Mouse (Mus musculus) urinary bladder, adult 18-20 months (tissue): ENCODE measurements around the gene Napepld.
"Not testable (repeated sequence)": the region's sequence is repeated elsewhere in the genome, so short reads cannot be mapped to it uniquely, and the experiment has no call there.

ENCODE experiments used
- DNase-seq, 2 experiments: peaks; one replicate each; pipeline ENCODE4 v3.0.0; 2022; ENCODE audit warnings: low spot score in 2 of 2, mixed read lengths in 2 of 2

Napepld gene

DNA sequence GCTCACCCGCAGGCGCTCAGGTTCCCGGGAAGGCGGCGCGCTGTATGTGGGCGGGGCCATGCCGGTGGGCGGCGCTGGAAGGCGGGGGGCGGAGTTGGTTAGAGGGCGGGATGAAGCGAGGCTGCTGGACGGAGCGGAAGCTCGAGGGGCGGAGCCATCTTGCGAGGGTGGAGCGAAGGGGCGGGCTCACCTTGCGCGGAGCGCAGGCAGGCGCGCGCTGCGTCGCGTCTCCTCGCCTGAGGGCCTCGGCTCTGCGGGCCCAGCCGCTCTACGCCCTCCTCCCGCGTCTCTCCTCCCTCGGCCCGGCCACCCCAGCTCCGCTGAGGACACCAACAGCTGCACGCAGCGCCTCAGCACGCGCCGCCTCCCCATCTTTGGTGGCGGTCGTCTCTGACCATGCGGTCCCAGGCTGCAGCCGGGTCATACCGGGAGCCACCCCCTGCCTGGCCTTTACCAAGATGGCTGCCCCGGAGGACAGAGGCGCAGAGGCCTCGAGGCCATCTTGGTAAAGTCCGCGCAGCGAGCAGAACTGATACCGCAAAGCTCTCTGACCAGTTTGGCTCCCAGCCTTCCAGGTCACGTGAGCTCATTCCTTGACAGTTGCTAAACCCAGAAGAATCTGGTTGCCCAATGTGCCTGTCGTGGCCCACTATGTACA, at the start of gene Napepld:
Gene Napepld, minus strand, starts transcription at position 46 of the 658 bp plus-strand sequence.
- DNase-seq = peak; percentile 99 to 100

DNA sequence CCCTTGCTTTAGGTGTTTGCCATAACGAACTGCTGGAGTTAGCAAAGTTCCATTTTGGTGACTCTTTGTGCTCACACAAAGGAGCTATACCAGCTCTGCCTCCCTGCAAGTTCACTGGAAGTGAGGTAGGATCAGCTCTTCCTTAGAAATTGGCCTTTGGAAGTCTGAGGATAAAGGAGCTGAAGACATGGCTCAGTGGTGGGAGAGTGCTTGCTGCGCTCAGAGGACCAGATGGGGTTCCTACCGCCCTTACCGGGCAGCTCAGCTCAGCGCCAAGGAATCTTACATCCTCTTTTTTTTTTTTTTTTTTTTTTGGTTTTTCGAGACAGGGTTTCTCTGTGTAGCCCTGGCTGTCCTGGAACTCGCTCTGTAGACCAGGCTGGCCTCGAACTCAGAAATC, 44.8 kb upstream of the Napepld start:
- no peak for DNase-seq

DNA sequence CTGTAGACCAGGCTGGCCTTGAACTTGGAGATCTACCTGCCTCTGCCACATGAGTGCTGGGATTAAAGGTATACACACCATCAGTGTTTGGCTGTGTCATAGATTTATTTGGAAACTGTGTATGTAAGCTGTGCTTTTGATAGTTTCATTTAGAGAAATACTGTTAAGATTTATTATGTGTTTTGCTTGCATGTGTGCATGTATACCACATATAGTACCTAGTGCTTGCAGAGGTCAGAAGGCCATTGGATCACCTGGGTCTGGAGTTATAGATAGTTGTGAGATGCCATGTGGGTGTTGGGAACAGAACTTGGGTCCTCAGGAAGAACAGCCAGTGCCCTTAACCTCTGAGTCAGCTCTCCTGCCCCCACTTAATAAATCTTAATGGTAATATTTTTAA, 43.5 kb upstream of the Napepld start:
- no peak for DNase-seq

DNA sequence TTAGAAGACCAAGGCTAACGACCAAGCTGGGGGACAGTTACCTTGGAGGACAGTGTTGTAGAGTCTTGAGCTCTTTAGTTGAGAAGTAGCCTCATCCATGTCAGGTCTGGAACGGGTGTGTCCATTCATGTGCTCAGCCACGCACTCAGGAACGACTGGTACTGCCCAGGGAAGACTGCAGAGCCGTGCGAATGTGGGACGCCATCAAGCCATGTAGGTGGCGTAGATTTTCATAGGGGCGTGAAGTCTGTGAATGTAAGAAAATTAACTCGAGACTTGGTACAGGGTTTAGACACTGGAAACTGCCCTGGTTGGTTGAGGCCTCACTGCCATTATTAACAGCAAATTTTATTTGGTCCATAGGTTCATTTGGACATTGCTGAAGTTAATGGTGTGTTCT, 42.4 kb upstream of the Napepld start:
- DNase-seq = no peak

DNA sequence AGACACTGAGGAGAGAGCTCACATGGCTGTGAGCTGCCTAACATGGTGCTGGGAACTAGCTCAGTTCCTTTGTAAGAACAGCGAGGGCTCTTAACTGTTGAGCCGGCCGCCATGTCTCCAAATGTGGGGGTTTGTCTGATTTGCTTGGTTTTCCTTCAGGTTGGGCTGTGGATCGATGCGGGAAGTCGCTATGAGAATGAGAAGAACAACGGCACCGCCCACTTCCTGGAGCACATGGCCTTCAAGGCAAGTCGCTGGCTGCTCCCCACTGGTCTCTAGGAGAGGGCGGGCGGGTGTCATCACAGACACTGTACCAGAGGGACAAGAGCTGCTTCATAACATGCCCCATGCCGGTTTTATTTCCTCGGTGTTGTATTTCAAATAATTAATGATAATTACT, 38.7 kb upstream of the Napepld start:
- no peak for DNase-seq

DNA sequence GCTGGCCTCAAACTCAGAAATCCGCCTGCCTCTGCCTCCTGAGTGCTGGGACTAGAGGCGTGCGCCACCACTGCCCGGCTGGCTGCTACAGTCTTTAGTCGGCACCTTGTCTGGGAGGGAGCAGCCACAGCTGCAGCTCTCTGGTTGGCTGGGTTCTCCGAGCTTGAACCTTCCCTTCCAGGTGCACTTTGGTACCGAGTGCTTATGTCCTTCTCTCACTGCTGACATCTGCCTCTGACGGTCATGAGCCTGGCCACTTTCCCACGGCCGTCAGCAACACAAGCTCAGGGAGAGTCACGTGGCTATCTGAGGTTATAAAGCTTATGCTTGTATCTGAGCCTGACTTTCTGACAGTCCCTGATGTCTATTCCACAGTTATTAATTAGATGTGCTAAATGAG, 37.9 kb upstream of the Napepld start:
- DNase-seq = no peak

DNA sequence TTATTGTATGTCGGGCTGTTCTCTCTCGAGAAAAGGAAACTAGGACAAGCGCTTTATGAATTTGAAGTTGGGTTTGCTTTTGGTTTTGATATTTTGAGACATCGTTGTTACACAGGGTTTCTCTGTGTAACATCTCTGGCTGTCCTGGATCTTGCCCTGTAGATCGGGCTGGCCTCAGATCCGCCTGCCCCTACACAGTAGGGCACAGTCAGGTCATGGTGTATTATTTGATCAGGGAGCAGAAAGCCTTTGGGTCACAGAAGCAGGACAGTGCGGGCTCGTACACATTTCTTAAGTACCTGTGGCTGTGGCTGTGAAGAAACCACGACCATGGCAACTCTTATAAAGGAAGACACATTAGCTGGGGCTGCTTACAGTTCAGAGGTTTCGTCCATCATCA, 36.4 kb upstream of the Napepld start:
- no peak for DNase-seq

DNA sequence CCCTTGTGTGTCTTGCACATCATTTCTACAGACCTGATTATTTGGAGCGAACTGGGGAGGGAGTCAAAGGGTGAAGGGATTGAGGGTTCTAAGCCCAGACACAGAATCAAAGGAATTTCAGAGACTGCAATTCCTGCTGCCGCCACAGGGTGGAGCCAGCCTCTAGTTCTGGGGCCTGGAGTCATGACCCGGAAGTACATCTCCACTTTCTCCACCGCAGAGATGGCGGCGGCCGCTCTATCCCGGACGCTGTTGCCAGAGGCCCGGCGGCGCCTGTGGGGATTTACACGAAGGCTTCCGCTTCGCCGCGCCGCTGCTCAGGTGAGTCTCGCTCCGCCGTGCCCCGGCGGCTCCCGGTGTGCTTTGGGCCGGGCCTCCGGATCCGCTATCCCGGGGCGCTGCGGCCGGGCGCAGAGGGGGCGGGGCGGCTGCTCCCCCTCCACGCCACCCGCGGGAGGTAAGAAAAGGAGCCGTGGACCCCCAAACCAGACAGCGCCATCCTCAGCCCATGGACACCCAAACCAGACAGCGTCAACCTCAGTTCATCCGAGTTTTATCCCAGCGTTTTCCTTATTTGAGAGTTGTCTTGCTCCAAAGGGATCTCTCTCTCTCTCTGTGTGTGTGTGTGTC, 35.9 kb upstream of the Napepld start, which contains the start of gene Pmpcb:
Gene Pmpcb, plus strand, starts transcription at position 186 of the 630 bp plus-strand sequence.
- peak; percentile 70 to 78 for DNase-seq

DNA sequence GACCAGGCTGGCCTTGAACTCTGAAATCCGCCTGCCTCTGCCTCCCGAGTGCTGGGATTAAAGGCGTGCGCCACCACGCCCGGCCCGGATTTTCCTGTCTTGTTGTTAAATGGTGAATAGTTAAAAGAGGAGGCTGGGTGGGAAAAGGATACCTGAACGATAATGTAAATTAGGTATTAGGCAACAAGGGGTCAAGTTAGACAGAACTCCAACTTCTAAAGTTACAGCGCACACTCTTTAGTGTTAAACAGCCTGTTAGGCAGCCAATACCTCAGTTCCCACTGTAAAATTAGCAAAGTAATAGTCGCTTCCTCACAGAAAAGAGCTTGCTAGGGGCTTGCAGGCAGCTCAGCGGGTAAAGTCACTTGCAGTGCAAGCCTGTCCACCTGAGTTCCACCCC, 34.9 kb upstream of the Napepld start:
- DNase-seq = no peak

DNA sequence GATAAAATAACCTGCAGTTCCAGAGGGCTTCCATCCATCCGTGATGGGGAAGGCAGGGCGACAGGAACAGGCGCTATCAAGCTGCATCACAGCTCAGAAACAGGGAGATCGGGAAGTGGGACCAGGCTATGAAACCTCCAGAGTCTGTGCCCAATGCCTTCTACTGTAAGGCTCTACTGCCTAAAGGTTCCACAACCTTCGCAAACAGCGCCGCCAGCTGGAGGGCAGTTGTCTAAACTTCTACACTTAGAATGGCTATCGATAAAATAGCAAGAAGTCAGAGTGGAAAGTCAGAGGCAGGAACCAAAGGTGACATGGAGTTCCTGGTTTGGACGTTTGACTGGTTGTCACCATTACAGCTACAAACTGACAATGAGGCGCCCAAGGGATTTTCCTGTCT, 34.4 kb upstream of the Napepld start:
- peak; percentile 30 to 51 for DNase-seq

DNA sequence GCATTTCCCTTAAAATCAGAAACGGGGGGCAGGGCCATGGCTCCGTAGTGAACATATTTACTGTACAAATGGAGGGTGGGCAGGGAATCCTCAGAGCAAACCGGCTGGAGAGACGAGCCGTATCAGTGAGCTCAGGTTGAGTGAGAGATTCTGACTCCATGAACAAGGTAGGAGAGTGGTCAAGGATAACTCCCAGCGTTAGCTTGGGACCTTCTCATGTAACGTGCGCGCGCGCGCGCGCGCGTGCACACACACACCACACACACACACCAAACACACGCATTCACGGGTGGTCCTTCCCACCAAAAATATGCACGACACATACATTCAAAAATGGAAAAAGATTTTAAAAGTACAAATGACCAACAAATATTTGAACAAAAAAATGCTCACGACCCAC, 33.9 kb upstream of the Napepld start:
- DNase-seq = no peak

DNA sequence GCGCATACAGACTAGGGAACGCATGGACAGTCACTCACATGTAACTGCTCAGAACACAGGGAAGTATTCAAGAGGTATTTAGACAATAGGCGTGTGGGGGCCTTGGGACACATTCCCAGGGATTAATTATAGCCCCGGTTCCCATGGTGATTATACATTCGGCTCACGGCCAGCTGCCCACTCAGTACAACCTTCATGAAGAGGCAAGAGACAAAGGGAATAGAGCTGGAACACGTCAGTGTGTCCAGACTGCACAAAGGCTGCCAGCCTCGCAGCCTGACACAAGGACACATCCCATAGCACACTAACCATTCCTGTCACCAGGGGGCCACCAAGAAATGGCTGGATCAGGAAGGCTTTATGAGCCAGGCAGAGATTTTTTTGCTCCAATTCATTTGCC, 31.7 kb upstream of the Napepld start:
- peak in 1 of 2 experiments; percentile 18 for DNase-seq

DNA sequence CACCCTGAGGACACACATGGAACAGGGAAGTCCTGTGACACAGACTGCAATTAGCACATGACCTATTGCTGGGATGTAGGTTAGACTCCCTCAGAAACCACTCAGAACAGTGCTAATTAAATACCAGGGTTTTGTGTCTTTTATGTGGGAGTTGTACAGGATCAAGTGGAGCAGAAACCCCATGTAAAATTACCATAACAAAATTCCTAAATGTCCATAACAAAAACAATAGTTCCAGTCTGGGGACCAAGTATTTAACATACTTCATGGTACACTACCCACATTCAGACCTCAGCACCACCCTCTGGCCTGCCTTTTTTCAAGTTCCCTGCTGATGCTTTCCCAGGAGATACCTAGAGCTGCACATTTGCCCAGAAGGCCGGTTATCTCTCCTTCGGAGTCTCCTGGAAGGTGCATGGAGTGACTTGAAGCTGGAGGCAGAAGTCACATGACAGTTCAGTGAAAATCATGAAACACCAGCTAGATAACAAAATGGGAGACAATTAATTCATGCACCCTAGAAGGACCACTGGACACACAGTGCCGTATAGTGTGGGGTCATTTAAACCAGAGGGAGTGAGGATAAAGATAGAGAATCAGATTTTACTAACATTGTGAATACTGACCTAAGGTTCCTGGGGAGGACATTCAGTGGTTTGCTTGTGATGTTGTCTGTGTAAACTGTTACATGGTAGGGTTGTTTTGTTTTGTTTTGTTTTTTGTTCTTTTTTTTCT, 31.1 kb upstream of the Napepld start:
- no peak for DNase-seq

DNA sequence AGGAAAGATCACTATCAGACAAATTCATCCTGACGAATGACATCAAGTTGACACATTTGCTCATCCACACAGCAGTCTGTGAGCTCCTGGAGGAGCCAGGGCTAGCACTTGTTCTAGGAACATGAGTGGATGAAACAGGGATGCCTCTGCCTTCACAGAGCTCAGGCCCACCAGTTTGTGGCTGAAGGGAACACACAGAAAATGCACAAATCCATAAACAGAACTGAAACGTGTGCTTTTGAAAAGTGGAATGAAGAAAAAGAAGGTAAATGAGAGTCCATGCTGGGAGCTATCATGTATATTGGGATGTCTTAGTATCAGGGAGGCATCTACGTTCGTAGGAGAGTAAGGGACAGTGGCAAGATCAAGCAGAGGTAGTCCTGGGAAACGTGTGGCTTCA, 27.9 kb upstream of the Napepld start:
- no peak for DNase-seq

DNA sequence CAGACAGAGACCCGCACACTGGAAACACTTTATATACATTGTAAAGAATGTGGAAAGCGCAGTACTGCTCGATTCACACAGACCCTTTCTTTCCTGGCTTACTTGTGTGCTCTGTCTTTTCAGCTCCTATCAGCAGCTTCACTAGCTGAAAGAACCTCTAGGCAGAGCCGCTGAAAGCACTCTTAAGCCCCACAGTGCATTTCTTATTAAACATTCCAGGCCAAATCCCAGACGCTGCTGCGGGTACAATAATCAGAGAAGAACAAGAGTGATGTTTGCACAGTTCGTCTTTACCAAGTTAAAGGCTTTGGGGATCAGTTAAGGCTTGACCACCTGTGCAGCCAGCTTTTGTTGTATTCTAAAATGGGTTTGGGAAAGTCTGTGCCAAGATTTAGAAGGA, 23.7 kb upstream of the Napepld start:
- no peak for DNase-seq

DNA sequence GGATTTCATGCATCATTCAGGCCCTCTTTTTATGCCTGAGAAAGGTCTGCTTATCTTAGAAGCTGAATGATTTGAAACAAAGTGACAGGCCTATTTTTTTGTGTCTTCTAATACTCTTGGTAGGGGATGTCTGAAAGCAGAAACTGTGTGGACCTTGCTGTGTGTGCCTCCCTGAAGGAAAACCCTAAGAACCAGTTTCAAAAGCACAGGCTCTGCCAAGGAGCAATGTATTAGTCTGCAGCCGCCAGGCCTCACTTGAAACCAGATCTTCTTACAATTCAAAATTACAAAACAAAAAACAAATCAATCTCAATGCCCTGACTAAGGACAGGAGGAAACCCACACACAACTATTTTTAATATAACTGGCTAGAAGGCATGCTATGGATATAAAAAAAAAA, 23.2 kb upstream of the Napepld start:
- DNase-seq = no peak

DNA sequence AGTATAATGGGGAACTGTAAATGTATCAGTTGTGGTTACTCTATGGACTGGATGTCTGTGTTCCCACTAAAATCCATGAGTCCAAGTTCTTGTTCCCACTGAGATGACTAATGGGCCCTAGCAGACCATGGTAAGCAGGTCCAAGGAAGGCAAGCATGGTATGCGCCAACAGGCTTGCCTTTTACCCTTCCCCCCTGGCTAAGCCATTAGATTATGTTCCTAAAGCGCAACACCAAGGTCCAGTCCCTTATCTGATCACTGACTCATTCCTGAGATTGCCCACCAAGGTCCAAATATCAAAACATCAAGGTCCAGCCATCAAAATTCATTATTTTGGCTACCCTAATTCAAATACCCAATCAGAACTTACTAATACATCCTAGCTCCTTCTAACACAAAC, 18.0 kb upstream of the Napepld start:
- DNase-seq = no peak

DNA sequence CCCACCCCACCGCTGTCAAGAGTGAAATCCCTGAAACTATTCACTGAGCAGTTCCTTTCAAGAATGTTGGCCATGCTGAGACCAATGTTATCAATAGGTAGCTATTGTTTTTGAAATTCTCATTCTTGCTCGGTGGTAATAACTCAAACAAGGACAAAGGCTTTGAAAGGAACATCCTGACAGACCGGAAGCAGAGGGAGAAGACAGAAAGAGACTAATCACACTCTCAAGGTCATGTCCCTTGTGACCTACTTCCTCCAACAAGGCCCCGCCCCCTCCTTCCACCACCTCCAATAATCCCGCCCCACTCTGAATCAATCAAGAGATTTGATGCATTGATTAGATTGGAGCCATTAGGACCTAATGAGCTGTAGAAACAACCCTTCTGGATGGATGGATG, 17.4 kb upstream of the Napepld start:
- no peak for DNase-seq

DNA sequence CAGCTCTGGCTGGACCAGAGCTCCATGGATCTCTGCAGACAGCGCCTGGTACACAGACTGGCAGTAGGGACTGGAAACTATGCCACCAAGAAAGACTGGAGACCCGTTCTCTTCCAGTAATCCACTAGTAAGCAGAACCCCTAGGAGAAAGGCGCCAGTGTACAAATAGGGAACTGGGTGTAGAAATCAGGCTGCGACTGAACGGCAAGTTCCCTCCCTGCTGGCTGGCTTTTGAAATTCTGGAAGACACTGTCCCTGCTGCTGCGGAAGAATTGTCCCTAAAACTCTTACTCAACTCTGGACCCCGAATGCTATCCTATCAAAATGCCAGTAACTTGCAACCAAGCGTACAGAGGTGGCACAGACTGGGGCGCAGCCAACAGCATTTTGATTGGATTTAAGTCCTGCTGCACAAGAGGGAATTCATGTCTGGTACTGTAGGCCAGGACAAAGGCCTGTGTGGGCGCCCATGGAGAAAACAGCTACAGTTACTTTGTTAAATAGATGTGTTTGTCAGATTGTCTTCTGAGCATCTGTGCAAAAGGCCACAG, 16.0 kb upstream of the Napepld start:
- no peak for DNase-seq

DNA sequence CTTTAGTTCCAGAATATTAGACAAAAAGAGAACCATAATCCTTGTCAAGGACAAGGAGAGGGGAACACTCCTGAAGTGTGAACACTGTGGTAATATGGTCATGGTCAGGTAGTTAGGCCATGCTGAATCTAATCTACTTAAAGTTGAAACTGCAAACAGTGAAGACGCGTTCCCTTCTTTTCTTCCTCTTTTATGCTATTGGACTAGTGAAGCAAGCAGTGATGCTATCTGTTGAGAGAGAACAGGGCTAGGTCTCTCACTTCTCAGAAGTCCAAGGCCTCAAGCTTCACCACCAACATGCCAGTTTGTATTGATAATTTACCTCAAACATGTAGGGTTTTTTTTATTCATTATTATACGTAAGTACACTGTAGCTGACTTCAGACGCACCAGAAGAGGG, 13.3 kb upstream of the Napepld start:
- DNase-seq = no peak

DNA sequence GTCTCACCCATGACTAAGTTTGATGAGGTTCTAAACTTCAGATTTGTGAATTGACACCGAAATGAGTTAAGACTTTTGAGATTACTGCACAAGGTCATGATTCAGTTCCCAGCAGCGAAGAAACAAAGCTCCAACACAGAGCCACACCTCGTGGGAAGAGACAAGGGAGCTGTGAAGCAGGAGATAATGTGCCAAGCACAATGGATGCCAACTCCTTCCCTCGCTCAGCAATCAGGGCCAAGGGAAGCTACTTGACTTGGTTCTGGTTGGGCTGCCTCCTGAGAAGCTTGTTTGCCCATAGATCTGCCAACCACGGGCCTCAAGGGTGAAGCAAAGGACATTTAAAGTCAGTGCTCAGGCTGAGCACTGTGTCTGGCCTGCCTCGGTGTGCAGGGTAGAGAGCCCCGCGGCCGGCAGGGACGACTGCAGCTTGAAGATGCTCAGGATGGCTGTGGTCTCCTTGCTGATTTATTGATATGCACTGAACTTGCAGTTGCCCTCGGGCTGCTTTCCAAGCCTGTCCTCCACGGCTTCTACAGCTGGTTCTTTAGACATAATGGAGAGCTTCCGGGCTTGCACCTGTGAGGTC, 11.0 kb upstream of the Napepld start:
- no peak for DNase-seq

DNA sequence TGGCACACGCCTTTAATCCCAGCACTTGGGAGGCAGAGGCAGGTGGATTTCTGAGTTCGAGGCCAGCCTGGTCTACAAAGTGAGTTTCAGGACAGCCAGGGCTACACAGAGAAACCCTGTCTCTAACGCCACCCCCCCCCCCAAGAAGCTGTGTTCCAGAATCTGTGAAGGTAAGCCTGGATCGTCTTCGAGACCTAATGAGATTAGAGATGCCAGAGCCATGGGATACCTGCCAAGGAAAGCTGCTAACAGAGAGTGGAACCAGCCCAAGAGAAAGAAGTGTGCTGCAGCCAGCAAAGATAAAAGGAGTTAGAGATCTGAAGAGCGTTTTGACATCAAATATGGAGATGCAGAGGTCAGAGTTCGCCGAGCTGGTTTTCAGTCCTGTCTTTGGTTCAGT, 6.8 kb upstream of the Napepld start:
- not testable (repeated sequence) for DNase-seq
